In the genomic region with DNA sequence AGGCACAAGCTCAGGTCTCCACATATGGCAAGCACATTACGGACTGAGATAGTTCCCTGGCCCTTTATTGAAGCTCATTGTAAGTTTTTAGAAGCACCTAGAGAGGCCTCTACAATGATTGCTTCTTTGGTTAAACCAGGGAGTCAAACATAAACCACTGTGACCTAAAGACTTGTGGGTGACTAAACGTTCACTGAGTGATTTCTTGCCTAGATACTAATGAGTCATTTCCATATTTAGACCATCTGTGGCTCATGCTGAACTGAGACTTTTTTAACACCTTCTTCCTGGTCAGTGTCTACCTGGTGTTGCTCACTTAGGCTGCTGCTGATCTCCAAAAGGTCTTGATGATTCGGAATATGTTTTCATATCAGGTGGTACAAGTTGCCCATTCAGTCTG, we compare ENCODE assay signal across 34 mouse cellular contexts. TPM values are rescaled to one million over a fixed set of nuclear protein-coding genes. Genes with fewer than 3 reads are reported as not detected.
DNase-seq lines count a peak whose midpoint lies in the region; ATAC-seq and TF ChIP-seq lines count a peak whose summit lies in the region.
"Had no signal": no experiment of that assay in that cellular context is flagged by ENCODE, and none has a peak within 500 bp of the region (broad histone marks: within the 10 kb centered on the region; RNA-seq: fewer than 3 reads in every experiment).

No protein-coding gene starts in this region.

- no peak overlapping the region for H3K4me2 ChIP-seq in heart, embryonic 13.5 days
- H3K4me2 ChIP-seq: hindbrain, embryonic 14.5 days had no signal

- no peak for TF ChIP-seq POLR2A in embryonic fibroblast, embryonic 13.5 days (IDR thresholded peaks at IDR 0.05; ENCODE audit: low read depth, low read length)

- no peak for ATAC-seq in heart, embryonic 13.5 days (ENCODE audit: extremely low read depth, insufficient number of reproducible peaks, low FRiP score, low TSS enrichment)
- ATAC-seq: forebrain, embryonic 14.5 days; forebrain, postnatal 0 days; hindbrain, postnatal 0 days; inflammation-experienced regulatory T-cells, adult 6 months; intestine, embryonic 16.5 days had no signal

- no peaks in the 10 kb centered on the region for H3K27me3 ChIP-seq in heart, embryonic 13.5 days (replicated peaks)

- H3K4me3 ChIP-seq in heart, embryonic 13.5 days = no peak overlapping the region
- H3K4me3 ChIP-seq in embryonic fibroblast, embryonic 13.5 days (ENCODE audit: insufficient read depth, low read length) = no peak overlapping the region

- no peaks in the 10 kb centered on the region for H3K9me3 ChIP-seq in heart, embryonic 13.5 days
- H3K9me3 ChIP-seq: G1E had no signal

- WGBS in heart, embryonic 13.5 days = 57% methylated on average over 3 of the region's 3 CpGs

- H3K36me3 ChIP-seq in heart, embryonic 13.5 days = no peaks in the 10 kb centered on the region
- H3K36me3 ChIP-seq: G1E had no signal

- no peak overlapping the region for H3K9ac ChIP-seq in heart, embryonic 13.5 days
- H3K9ac ChIP-seq: forebrain, postnatal 0 days; hindbrain, embryonic 14.5 days had no signal

- peaks cover 30% of the 10 kb centered on the region for H3K4me1 ChIP-seq in heart, embryonic 13.5 days
- H3K4me1 ChIP-seq in embryonic fibroblast, embryonic 13.5 days (ENCODE audit: control insufficient read depth, insufficient read depth, low read length) = peaks cover 5% of the 10 kb centered on the region; the same call in 1 of the 2 replicates

- DNase-seq in heart, postnatal 4 days = no peak
- peak; percentile 23 for DNase-seq in 416B (ENCODE audit: low read depth)
- peak; percentile 10 for DNase-seq in Muller cell, postnatal 12 days (ENCODE audit: inconsistent ontology term)
- DNase-seq in cerebellum, postnatal 10 days = no peak
- no peak for DNase-seq in urinary bladder, adult 2 months (ENCODE audit: low spot score)
- DNase-seq in layer of hippocampus, adult 9-11 months = no peak
- DNase-seq: adrenal gland, adult 2 months; adrenal gland, postnatal 14 days; cerebellum, adult 11 months; cerebellum, adult 2 months; cerebellum, adult 9-11 months; forebrain, postnatal 0 days; gastrocnemius, postnatal 25 days; heart, adult 18-20 months; heart, postnatal 36 days; kidney, adult 18-20 months had no signal

- no peak for TF ChIP-seq CTCF in embryonic fibroblast, embryonic 13.5 days (IDR thresholded peaks at IDR 0.05; ENCODE audit: borderline replicate concordance, insufficient read depth, low read length)

- peak overlapping the region; percentile 20; the same call in 1 of the 2 replicates for H3K27ac ChIP-seq in heart, embryonic 13.5 days (replicated peaks)
- peak overlapping the region; percentile 57; the same call in 1 of the 2 replicates for H3K27ac ChIP-seq in embryonic fibroblast, embryonic 13.5 days (ENCODE audit: insufficient read depth, low read length)
- H3K27ac ChIP-seq: hindbrain, embryonic 14.5 days; hindbrain, postnatal 0 days had no signal

RNA-seq across cellular contexts. Expression of a gene that starts 12.1 kb away (rescaled TPM):
- polyA plus RNA-seq in heart, embryonic 13.5 days (2015; fragmentation: Nextera tagmentation; extraction: Ambion mirVana) = 36.0 and 37.6 TPM in 2 replicates
- 10 to 100 TPM; 14.7 to 16.9 TPM for total RNA-seq in heart, postnatal 4 days (2021)
- 11.8 and 16.5 TPM in 2 replicates for polyA plus RNA-seq in embryonic fibroblast, embryonic 13.5 days (2011; ENCODE audit: insufficient read length, low read depth, missing spikeins)
- polyA plus RNA-seq in urinary bladder, adult 2 months (2012; rRNA removed) = 5.6 and 5.7 TPM in 2 replicates
- total RNA-seq: G1E had no signal
- polyA plus RNA-seq: G1E; inflammation-experienced regulatory T-cells, adult 6 months had no signal

RNA-seq across cellular contexts. Expression of a gene that starts 42.9 kb away (rescaled TPM):
- not detected in 2 replicates for polyA plus RNA-seq in heart, embryonic 13.5 days (2015; fragmentation: Nextera tagmentation; extraction: Ambion mirVana)
- total RNA-seq in heart, postnatal 4 days (2021) = not detected
- not detected in 2 replicates for polyA plus RNA-seq in embryonic fibroblast, embryonic 13.5 days (2011; ENCODE audit: insufficient read length, low read depth, missing spikeins)
- polyA plus RNA-seq in urinary bladder, adult 2 months (2012; rRNA removed) = not detected in 2 replicates
- total RNA-seq: adrenal gland, adult 2 months; adrenal gland, postnatal 14 days; adrenal gland, postnatal 4 days; forebrain, postnatal 0 days; gastrocnemius, adult 8-10 months; gastrocnemius, postnatal 25 days; heart, adult 18-20 months; heart, postnatal 10 days; heart, postnatal 36 days; hindbrain, postnatal 0 days had no signal
- polyA plus RNA-seq: adrenal gland, adult 2 months; cerebellum, adult 2 months; embryonic facial prominence, embryonic 11.5 days; embryonic facial prominence, embryonic 14.5 days; forebrain, embryonic 11.5 days; forebrain, embryonic 14.5 days; forebrain, postnatal 0 days; frontal cortex, adult 2 months; G1E; gonadal fat pad, adult 2 months; heart, embryonic 14.5 days; hindbrain, embryonic 11.5 days; hindbrain, embryonic 14.5 days; hindbrain, postnatal 0 days; inflammation-experienced regulatory T-cells, adult 6 months; intestine, embryonic 16.5 days had no signal

Comparison
In these comparisons a context has a peak if more than half of its experiments do, and no peak if none do; other contexts are left out.
1. DNase-seq: peak in 416B (single experiment) and Muller cell, postnatal 12 days (single experiment); none in heart, postnatal 4 days (single experiment), cerebellum, postnatal 10 days (0 of 2), urinary bladder, adult 2 months (single experiment) and layer of hippocampus, adult 9-11 months (single experiment).